Mouse (Mus musculus) splenic B cell, adult 2 months (primary cell): ENCODE measurements around the gene Gm20388.
A peak's percentile ranks its signal among the peaks of the same experiment; 100 is the strongest.

Experiments
- DNase-seq: peaks from one replicate; pipeline ENCODE4 v3.0.0-alpha.2; 2011; ENCODE audit warnings: low read depth, low spot score
- H3K27me3 ChIP-seq: 2 replicates; pipeline ENCODE4 v1.6.1; 2012; ENCODE audit warnings: mild to moderate bottlenecking, low read length, moderate library complexity, mixed read lengths; ENCODE audit not compliant: control insufficient read depth, poor library complexity, insufficient read depth, severe bottlenecking
- H3K36me3 ChIP-seq: 2 replicates; pipeline ENCODE4 v1.6.1; 2012; ENCODE audit warnings: mild to moderate bottlenecking, low read length, moderate library complexity, mixed read lengths; ENCODE audit not compliant: control insufficient read depth, poor library complexity, insufficient read depth, severe bottlenecking

Gene Gm20388

DNA sequence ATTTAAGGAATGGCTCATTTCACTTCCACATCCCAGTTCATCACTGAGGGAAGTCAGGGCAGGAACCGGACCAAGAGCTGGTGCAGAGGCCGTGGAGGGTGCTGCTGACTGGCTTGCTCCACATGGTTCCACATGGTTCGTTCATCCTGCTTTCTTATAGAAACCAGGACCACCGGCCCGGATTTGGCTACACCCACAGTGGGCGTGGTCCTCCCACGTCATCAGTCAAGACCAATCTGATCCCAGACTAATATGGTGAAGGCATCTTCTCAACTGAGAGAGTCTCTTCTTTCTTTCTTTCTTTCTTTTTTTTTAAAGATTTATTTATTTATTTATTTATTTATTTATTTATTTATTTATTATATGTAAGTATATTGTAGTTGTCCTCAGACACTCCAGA, 2020.9 kb downstream of the Gm20388 start:
- Histone ChIP-seq H3K36me3 (no peaks in the 10 kb centered on the region), H3K27me3 (no peaks in the 10 kb centered on the region)
- no peak for DNase-seq

DNA sequence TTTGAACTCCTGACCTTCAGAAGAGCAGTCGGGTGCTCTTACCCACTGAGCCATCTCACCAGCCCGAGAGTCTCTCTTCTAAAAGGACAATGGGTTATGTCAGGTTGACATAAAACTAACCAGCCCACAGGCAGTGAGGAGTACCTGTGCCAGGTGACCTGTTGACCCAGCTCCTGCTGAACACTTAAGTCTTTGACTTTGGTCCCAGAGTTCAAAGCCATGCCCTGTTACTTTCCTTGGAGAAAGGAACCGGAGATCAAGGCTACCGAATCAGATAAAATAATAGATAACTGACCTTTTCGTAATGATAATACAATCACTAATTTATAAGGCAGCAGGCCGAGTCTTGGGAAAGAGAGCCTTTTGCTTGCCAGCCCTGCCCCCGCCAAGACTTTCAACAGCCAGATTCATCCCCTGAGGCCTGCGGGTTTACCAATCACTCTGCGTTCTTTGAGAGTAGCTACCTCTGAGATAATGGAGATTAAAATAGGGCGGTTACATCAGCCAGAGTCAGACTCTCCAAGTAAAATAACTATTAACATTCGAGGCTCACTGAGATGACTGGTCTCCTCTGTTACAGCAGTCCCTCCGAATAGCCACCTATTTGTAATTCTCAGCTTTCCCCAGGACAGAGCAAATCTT, 2021.5 kb downstream of the Gm20388 start:
- DNase-seq: no peak

GRCm38 (mm10) chr8:121932668-121933520, 2022.3 kb downstream of the Gm20388 start:
- no peak for DNase-seq
- Histone ChIP-seq H3K27me3 (no peaks in the 10 kb centered on the region), H3K36me3 (no peaks in the 10 kb centered on the region)

More for the DNA sequence above, 2021.5 kb downstream of the Gm20388 start:
- Histone ChIP-seq H3K36me3 (no peaks in the 10 kb centered on the region), H3K27me3 (no peaks in the 10 kb centered on the region)

DNA sequence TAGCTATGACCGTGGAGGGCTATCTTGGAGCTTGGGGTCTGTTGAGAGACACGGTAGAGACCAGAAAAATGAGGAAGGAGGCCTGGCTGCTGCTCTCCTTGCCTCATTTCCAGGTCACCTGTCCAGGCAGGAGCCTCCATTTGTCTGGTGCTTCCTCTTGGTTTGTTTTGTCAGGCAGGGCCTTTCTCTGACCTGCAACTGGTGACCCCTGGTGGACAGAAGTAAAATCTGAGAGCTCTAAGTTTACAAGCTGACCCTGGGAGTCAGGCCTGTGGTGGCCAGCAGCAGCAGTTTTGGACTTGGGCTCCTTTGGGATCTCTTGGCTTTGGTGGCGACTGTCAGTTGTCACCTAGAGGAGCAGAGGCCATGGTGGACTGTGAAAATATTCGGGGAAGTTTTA, 2023.9 kb downstream of the Gm20388 start:
- peak; percentile 54 for DNase-seq
- H3K36me3 ChIP-seq: no peaks in the 10 kb centered on the region
- H3K27me3 ChIP-seq: no peaks in the 10 kb centered on the region

DNA sequence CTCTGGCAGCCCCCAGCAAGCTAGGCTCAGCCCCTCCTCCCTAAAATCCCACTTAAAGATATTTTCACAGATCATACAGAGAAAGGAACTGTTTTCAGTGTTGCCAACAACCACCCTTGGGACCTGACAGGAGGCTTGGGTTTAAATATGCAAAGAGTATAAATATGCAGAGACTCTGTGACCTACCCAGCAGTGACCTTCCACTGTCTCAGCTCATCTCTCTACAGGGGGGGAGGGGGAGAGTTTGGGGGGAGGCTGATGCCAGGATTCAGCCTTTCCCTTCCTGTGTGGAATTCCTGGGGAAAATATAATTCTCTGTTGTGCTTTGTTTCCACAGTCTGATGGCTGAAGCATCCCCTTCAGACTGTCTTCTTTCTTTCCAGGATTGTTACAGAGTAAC, 2024.3 kb downstream of the Gm20388 start:
- no peak for DNase-seq
- Histone ChIP-seq H3K27me3 (no peaks in the 10 kb centered on the region), H3K36me3 (no peaks in the 10 kb centered on the region)

- no peak for DNase-seq
- Histone ChIP-seq H3K27me3 (no peaks in the 10 kb centered on the region), H3K36me3 (no peaks in the 10 kb centered on the region)
Observed at GRCm38 (mm10) chr8:121935341-121936294, 2025.0 kb downstream of the Gm20388 start.

GRCm38 (mm10) chr8:121936391-121936790, 2025.8 kb downstream of the Gm20388 start:
- Histone ChIP-seq H3K27me3 (no peaks in the 10 kb centered on the region), H3K36me3 (no peaks in the 10 kb centered on the region)
- DNase-seq: no peak

GRCm38 (mm10) chr8:121938732-121939131, 2028.1 kb downstream of the Gm20388 start:
- Histone ChIP-seq H3K27me3 (no peaks in the 10 kb centered on the region), H3K36me3 (no peaks in the 10 kb centered on the region)
- DNase-seq: no peak

DNA sequence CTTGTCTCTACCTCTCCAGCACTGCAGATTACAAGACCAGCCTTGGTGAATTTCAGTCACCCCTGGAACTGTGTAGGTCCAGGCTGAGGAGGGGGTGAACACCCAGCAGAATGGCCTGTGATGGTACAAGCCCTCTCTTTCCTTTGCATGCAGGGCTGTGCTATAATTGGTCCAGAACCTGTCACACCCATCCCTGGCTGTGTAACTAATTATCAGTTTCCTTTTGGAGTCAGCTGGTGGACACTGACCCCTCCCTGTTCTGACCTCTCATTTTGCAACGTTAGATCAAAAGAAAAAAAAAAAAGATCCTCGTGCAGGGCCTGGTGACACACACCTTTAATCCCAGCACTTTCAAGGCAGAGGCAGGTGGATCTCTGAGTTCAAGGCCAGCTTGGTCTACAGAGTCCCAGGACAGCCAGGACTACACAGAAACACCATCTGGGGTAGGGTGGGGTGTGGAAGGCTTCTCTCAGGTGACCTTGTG, 2032.5 kb downstream of the Gm20388 start:
- Histone ChIP-seq H3K36me3 (no peaks in the 10 kb centered on the region), H3K27me3 (no peaks in the 10 kb centered on the region)
- no peak for DNase-seq

GRCm38 (mm10) chr8:121943716-121944115, 2033.1 kb downstream of the Gm20388 start:
- H3K36me3 ChIP-seq: no peaks in the 10 kb centered on the region
- no peak for DNase-seq
- no peaks in the 10 kb centered on the region for H3K27me3 ChIP-seq

DNA sequence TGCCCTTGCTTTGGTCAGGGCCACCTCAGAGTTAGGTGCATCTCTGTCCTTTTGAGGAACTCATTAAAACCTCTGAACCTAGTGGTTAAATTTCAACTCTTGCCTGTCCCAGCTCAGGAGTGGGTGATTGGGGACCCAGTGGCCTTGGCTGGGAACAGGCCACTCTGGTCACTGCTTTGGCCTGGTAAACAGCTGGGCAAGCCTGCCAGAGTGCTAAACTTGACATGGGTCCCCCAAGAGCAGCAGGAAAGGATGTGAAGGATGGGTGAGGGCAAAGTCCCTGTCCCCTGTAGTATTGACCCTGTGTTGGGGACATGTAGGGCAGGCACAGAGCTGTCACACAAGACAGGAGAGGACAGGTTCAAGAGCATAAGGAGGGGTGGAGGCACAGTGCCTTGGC, 2034.2 kb downstream of the Gm20388 start, which contains the start of gene Car5a:
Gene Car5a, minus strand, starts transcription at position 74 of the 400 bp plus-strand sequence.
- no peaks in the 10 kb centered on the region for H3K36me3 ChIP-seq
- DNase-seq: no peak
- H3K27me3 ChIP-seq: no peaks in the 10 kb centered on the region

DNA sequence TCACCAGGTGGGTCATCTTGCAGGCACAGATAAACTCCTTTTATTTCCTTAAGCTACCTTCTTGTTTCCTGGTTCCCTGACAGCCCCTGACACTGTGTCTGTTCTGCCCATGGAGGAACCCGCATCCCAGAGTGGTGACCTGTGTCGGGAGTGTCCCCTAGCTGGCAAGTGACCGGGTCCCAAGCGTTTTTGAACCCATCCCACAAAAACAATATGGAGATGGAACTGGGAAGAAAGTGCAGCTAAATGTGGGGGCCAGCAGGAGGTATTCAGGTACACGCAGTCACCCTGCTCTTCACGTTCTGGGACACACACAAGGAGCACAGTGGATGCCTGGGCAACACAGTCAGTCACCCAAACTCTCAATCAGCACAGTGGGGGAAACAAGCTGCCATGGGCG, 2035.7 kb downstream of the Gm20388 start:
- no peak for DNase-seq
- no peaks in the 10 kb centered on the region for H3K36me3 ChIP-seq
- no peaks in the 10 kb centered on the region for H3K27me3 ChIP-seq

DNA sequence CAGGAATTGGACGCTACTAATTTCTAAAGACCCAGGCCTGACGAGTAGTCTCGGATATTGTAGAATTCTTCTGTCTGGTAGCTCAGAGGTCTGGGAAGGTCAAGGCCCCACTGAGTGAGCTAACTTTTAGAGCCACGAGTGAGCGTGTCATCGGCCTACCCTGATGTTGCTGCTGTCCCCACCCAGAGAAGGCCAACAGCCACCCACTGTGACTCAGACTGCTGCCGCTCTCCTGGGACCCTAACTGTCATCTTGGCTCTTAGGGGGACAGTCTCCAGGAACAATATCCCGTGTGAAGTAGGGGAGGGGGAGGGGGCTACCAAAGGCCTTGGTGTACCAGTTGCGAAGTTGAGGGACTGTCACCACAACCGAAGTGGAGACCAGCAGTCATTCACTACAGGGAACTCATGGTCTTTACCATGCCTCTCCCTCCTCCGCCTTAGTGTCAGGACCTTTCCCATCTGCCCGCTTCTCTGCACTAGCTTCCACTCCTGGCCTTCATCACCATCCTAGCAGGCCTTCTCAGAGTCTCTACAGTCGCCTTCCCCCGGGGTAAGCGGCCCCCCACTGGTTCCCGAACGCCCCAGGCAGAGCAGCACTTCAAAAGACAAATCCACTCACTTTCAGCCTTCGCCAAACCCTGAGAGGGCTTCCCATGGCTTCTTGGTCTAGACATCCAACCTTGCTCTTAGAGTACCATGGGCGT, 2036.6 kb downstream of the Gm20388 start:
- DNase-seq: no peak
- Histone ChIP-seq H3K36me3 (no peaks in the 10 kb centered on the region), H3K27me3 (no peaks in the 10 kb centered on the region)

- no peaks in the 10 kb centered on the region for H3K36me3 ChIP-seq
- peak; percentile 80 for DNase-seq
- H3K27me3 ChIP-seq: no peaks in the 10 kb centered on the region
Observed at GRCm38 (mm10) chr8:121947753-121948141, 2037.1 kb downstream of the Gm20388 start.
